Mouse (Mus musculus) liver, embryonic 14 days (tissue): ENCODE results near the gene Vmn2r100. TPM values are rescaled to one million over a fixed set of nuclear protein-coding genes. Genes with fewer than 3 reads are reported as not detected.

Experiments
- polyA plus RNA-seq: library from polyadenylated mRNA; depleted of rRNA; stranded (reverse); fragments of >200 nt; gene quantifications from 2 replicates; pipeline ENCODE4 v1.2.3, GENCODE M21; 2012; rRNA removed

Gene Vmn2r100
- polyA plus RNA-seq: not detected in 2 replicates

GRCm38 (mm10) chr17:19504432-19504831, at the start of gene Vmn2r100:
TSS of gene Vmn2r100 (plus strand) at chr17:19504732.

GRCm38 (mm10) chr17:19576927-19577326, 72.4 kb downstream of the Vmn2r100 start, which contains the start of gene Vmn2r101:
TSS of gene Vmn2r101 (plus strand) at chr17:19577227.

Other genes with a start within 250 kb of the Vmn2r100 start
- not detected in 2 replicates for gene Vmn2r99, start 142.8 kb upstream of the Vmn2r100 start, polyA plus RNA-seq
- not detected in 2 replicates for gene Vmn2r101, start 72.5 kb downstream of the Vmn2r100 start, polyA plus RNA-seq
- not detected in 2 replicates for gene Vmn2r102, start 155.6 kb downstream of the Vmn2r100 start, polyA plus RNA-seq